Mouse (Mus musculus): Measurements from ENCODE around the gene Micu2. TPM values are rescaled to one million over a fixed set of nuclear protein-coding genes. Genes with fewer than 3 reads are reported as not detected.

Micu2 gene
- polyA plus RNA-seq (2015; fragmentation: Nextera tagmentation; extraction: Ambion mirVana): 74.1 and 74.9 TPM in 2 replicates

DNA sequence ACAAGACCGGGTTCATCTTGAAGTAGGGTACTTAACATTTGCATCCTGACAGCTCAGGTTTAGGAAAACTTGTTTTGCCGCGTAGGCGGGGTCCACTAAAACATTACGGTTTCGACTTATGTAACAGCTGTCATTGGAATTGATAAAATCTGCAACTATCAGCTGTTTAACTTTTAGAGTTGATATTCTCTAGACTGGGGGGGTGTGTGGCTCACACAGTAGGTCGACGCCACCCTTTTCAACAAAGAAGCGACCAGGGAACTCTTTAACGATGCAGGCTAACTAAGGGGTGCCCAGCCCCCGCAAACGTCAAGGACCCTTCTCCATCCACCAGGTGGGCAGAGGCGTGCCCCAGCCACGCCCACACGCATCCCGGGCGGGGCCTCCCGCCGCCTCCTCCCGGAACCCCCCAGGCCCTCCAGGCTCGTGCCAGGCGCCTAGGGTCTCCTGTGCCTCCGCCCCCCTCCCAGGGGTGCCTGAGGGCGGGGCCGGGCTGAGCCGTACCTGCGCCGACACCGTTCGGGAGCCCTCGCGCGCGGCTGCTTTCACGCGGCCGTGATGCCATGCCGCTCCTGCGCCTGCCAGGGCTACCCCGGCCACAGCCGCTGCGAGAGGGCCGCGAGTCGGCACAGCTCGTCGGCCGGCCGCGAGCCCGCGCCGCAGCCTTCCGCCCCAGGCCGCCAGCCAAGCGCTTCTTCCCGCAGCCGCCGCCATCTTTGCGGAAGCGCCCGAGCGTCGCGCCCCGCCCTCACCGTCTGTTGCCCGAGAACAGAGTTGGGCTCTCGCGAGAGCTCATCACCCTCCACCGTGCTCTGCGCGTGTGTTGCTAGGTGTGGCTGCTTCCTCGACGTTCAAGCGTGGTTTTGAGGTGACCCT is at the start of gene Micu2:
Gene Micu2 (minus strand): TSS at position 737 of the 876 bp plus-strand sequence.
- H3K4me1 ChIP-seq (replicated peaks; ENCODE audit: control insufficient read depth, insufficient read depth, low read length): peaks cover 3% of the 10 kb centered on the region; the same call in 1 of the 2 replicates
- peak within 1 kb of the TSS; percentile 82 for H3K9ac ChIP-seq (ENCODE audit: low read length)
- H3K9me3 ChIP-seq (ENCODE audit: control insufficient read depth, low read length): no peaks in the 10 kb centered on the region; the same call in 1 of the 2 replicates
- H3K36me3 ChIP-seq (ENCODE audit: control insufficient read depth, insufficient read depth, low read length): no peaks in the 10 kb centered on the region
- peak within 1 kb of the TSS; percentile 79 for H3K4me2 ChIP-seq (ENCODE audit: low read depth, low read length)
- WGBS: 1% methylated on average over 68 of the region's 76 CpGs
- H3K27me3 ChIP-seq (ENCODE audit: control insufficient read depth, insufficient read depth, low read depth, low read length): no peaks in the 10 kb centered on the region
- peak within 1 kb of the TSS; percentile 57 for H3K27ac ChIP-seq (ENCODE audit: low read length)
- H3K4me3 ChIP-seq (ENCODE audit: low read length): peak within 1 kb of the TSS; percentile 83
- peak; percentile 97 for ATAC-seq (ENCODE audit: low read depth)

DNA sequence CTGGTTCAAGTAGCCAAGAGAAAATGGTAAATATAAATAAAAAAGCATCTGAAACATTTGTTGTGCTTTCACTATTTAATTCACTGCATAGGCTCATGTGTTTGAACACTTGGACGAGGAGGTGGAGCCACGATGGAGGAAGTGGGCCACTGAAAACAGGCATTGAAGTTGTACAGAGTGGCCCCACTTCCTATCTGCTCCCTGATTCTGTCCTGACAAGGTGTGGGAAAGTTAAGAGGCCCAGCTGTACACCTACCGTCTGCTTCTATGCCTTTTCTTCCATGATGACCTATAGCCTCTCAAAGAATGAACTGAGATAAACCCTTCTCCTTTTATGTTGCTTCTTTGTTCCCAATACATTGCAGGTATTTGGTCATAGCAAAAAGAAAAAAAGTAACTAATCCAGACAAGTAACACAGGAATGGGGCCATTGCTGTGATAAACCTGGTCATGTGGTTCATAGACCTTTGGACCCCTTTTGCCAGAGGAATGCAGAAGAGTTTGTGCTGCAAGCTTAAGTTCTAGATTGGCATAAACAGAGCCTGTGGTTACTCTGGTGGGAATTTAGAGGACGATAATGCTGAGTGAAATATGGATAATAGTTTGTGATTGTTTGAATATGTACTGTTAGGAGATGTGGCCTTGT is 47.7 kb upstream of the Micu2 start:
- H3K36me3 ChIP-seq (ENCODE audit: control insufficient read depth, insufficient read depth, low read length): no peaks in the 10 kb centered on the region
- no peak overlapping the region for H3K9ac ChIP-seq (ENCODE audit: low read length)
- no peak overlapping the region for H3K4me2 ChIP-seq (ENCODE audit: low read depth, low read length)
- WGBS: 45% methylated on average over 4 of the region's 4 CpGs
- no peaks in the 10 kb centered on the region for H3K4me1 ChIP-seq (replicated peaks; ENCODE audit: control insufficient read depth, insufficient read depth, low read length)
- H3K27me3 ChIP-seq (ENCODE audit: control insufficient read depth, insufficient read depth, low read depth, low read length): no peaks in the 10 kb centered on the region
- no peak overlapping the region for H3K4me3 ChIP-seq (ENCODE audit: low read length)
- no peaks in the 10 kb centered on the region for H3K9me3 ChIP-seq (ENCODE audit: control insufficient read depth, low read length)
- H3K27ac ChIP-seq (ENCODE audit: low read length): no peak overlapping the region
- no peak for ATAC-seq (ENCODE audit: low read depth)

DNA sequence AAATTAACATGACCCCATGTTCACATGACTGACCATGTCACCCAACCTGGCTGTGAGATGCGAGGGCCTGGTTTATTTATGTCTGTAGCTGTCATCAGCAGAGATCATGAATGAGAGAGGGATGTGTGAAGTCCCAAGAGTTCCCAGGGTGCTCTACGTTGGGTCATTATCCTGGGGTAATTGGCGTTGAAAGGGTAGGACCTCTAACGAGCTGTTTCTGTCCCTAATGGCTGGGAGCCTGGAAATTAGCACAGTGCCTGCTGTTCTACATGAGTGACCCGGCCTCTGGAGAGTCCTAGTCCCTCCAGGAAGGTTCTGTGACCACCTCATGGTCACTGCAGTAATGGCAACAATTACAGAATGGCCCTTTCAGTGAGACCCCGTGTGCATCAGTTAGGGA is 37.1 kb upstream of the Micu2 start:
- Histone ChIP-seq H3K4me2 (ENCODE audit: low read depth, low read length) (no peak overlapping the region), H3K4me3 (ENCODE audit: low read length) (no peak overlapping the region), H3K27me3 (ENCODE audit: control insufficient read depth, insufficient read depth, low read depth, low read length) (no peaks in the 10 kb centered on the region), H3K27ac (ENCODE audit: low read length) (no peak overlapping the region), H3K9ac (ENCODE audit: low read length) (no peak overlapping the region), H3K36me3 (ENCODE audit: control insufficient read depth, insufficient read depth, low read length) (no peaks in the 10 kb centered on the region), H3K9me3 (ENCODE audit: control insufficient read depth, low read length) (no peaks in the 10 kb centered on the region), H3K4me1 (replicated peaks; ENCODE audit: control insufficient read depth, insufficient read depth, low read length) (no peaks in the 10 kb centered on the region)
- no peak for ATAC-seq (ENCODE audit: low read depth)
- 53% methylated on average over 6 of the region's 6 CpGs for WGBS

DNA sequence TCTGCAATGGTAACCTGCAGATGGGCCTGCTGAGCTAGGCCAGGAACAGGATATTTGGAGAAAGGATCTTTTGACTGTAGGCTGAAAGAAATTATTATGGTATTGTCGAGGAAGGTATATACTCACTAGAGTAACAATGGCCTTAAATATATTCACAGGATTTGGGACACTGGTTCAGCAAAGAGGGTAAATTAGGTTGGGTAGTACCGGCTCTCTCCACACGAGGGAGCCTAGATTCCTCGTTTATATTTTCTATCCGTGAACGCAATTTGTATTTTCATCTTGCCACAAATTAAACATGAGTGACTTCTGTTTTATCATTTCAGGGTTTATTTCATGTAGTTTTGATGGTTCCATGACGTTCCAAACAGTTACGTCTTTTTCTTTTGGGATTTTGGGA is 35.5 kb upstream of the Micu2 start:
- Histone ChIP-seq H3K27ac (ENCODE audit: low read length) (no peak overlapping the region), H3K9ac (ENCODE audit: low read length) (no peak overlapping the region), H3K36me3 (ENCODE audit: control insufficient read depth, insufficient read depth, low read length) (no peaks in the 10 kb centered on the region), H3K4me1 (replicated peaks; ENCODE audit: control insufficient read depth, insufficient read depth, low read length) (no peaks in the 10 kb centered on the region), H3K9me3 (ENCODE audit: control insufficient read depth, low read length) (no peaks in the 10 kb centered on the region), H3K4me2 (ENCODE audit: low read depth, low read length) (no peak overlapping the region), H3K4me3 (ENCODE audit: low read length) (no peak overlapping the region), H3K27me3 (ENCODE audit: control insufficient read depth, insufficient read depth, low read depth, low read length) (no peaks in the 10 kb centered on the region)
- 6% methylated on average over 8 of the region's 8 CpGs for WGBS
- no peak for ATAC-seq (ENCODE audit: low read depth)

DNA sequence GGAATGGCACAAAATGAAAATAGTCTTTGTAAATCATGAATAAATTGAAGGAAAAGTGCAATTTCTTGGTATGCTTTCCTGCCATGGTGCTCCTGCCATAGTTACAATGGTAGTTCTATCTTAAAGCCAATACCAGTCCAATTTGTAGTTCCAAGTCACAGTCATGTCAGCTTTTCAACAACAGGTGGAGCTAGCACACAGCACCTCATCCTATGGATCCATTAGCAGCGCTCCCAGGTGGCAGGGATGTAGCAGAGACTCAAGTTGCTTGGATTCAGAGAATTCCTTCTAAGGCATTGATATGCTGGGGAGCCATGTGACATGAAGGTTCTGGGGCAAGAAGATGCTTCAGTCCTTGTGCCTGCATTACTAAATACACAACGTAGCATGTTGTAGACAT is 19.8 kb upstream of the Micu2 start:
- Histone ChIP-seq H3K36me3 (ENCODE audit: control insufficient read depth, insufficient read depth, low read length) (no peaks in the 10 kb centered on the region), H3K4me1 (replicated peaks; ENCODE audit: control insufficient read depth, insufficient read depth, low read length) (no peaks in the 10 kb centered on the region), H3K4me3 (ENCODE audit: low read length) (no peak overlapping the region), H3K27ac (ENCODE audit: low read length) (no peak overlapping the region), H3K27me3 (ENCODE audit: control insufficient read depth, insufficient read depth, low read depth, low read length) (no peaks in the 10 kb centered on the region), H3K4me2 (ENCODE audit: low read depth, low read length) (no peak overlapping the region), H3K9me3 (ENCODE audit: control insufficient read depth, low read length) (no peaks in the 10 kb centered on the region), H3K9ac (ENCODE audit: low read length) (no peak overlapping the region)
- no peak for ATAC-seq (ENCODE audit: low read depth)
- WGBS: 36% methylated on average over 2 of the region's 2 CpGs

DNA sequence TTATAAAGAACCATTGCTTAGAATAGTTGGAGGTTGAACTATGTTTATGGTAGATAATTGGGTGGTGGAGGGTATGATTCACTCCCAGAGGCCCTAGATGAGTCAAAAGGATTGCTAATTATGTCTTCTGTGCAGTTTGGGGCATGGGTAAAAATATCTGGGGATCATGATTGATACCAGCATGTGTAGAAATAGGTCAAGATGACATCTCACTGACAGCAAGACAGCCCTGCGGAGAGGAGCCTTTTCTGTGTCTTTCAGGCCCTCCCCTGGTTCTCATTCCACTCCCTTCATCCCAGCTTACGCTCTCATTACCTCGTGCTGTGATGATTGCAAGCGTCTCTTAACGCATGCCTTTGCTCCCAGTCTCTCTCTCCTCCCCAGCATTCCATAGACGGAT is 4.8 kb upstream of the Micu2 start:
- Histone ChIP-seq H3K36me3 (ENCODE audit: control insufficient read depth, insufficient read depth, low read length) (no peaks in the 10 kb centered on the region), H3K27ac (ENCODE audit: low read length) (no peak overlapping the region), H3K9ac (ENCODE audit: low read length) (no peak overlapping the region), H3K27me3 (ENCODE audit: control insufficient read depth, insufficient read depth, low read depth, low read length) (no peaks in the 10 kb centered on the region), H3K4me3 (ENCODE audit: low read length) (no peak overlapping the region), H3K4me2 (ENCODE audit: low read depth, low read length) (no peak overlapping the region), H3K9me3 (ENCODE audit: control insufficient read depth, low read length) (no peaks in the 10 kb centered on the region; the same call in 1 of the 2 replicates), H3K4me1 (replicated peaks; ENCODE audit: control insufficient read depth, insufficient read depth, low read length) (peaks cover 3% of the 10 kb centered on the region; the same call in 1 of the 2 replicates)
- 46% methylated on average over 6 of the region's 6 CpGs for WGBS
- no peak for ATAC-seq (ENCODE audit: low read depth)

DNA sequence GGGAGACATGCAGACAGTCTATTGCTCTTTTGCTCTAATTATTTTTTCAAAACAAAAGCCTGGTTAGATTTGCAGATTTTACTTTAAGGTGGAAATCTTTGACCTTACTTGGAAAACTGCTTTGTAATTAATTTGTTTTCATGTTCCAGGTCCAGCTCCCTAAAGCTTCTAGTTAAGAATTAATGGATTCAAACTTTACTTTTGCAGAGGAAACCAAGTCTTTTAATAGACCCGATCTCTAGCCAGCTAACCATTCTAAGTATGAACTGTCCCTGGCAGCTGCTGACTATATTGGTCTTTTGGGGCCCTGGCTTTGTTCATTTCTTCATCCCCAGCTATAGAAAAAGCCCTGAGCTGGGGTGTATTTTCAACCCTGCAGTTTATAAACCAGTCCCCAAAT is 3.1 kb upstream of the Micu2 start:
- Histone ChIP-seq H3K4me2 (ENCODE audit: low read depth, low read length) (no peak overlapping the region), H3K27me3 (ENCODE audit: control insufficient read depth, insufficient read depth, low read depth, low read length) (no peaks in the 10 kb centered on the region), H3K4me3 (ENCODE audit: low read length) (no peak overlapping the region), H3K36me3 (ENCODE audit: control insufficient read depth, insufficient read depth, low read length) (no peaks in the 10 kb centered on the region), H3K27ac (ENCODE audit: low read length) (no peak overlapping the region), H3K9ac (ENCODE audit: low read length) (no peak overlapping the region), H3K4me1 (replicated peaks; ENCODE audit: control insufficient read depth, insufficient read depth, low read length) (peaks cover 3% of the 10 kb centered on the region; the same call in 1 of the 2 replicates), H3K9me3 (ENCODE audit: control insufficient read depth, low read length) (no peaks in the 10 kb centered on the region; the same call in 1 of the 2 replicates)
- ATAC-seq (ENCODE audit: low read depth): no peak
- WGBS: 90% methylated on average over 1 of the region's 1 CpGs

DNA sequence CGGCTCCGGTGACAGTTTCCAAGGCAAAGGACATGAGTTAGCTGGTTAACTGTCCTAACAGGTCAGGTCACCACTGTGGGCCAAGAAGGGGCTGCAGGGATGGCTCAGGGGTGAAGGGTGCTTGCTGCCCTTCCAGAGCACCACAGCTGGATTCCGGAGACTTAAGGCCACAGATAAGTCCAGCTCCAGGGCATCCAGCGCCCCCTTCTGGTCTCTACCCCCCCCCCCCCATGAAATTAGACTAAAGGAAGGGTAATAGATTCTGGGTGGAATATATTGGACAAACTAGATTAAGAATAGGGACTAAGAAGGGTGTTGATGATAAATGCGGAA is 306 bp upstream of the Micu2 start:
- H3K9ac ChIP-seq (ENCODE audit: low read length): peak overlapping the region; percentile 82
- H3K4me1 ChIP-seq (replicated peaks; ENCODE audit: control insufficient read depth, insufficient read depth, low read length): peaks cover 3% of the 10 kb centered on the region; the same call in 1 of the 2 replicates
- no peaks in the 10 kb centered on the region for H3K36me3 ChIP-seq (ENCODE audit: control insufficient read depth, insufficient read depth, low read length)
- peak overlapping the region; percentile 4; the same call in 1 of the 2 replicates for H3K27ac ChIP-seq (ENCODE audit: low read length)
- H3K9me3 ChIP-seq (ENCODE audit: control insufficient read depth, low read length): no peaks in the 10 kb centered on the region; the same call in 1 of the 2 replicates
- H3K27me3 ChIP-seq (ENCODE audit: control insufficient read depth, insufficient read depth, low read depth, low read length): no peaks in the 10 kb centered on the region
- ATAC-seq (ENCODE audit: low read depth): no peak
- 34% methylated on average over 5 of the region's 5 CpGs for WGBS
- H3K4me2 ChIP-seq (ENCODE audit: low read depth, low read length): peak overlapping the region; percentile 79
- peak overlapping the region; percentile 83 for H3K4me3 ChIP-seq (ENCODE audit: low read length)

DNA sequence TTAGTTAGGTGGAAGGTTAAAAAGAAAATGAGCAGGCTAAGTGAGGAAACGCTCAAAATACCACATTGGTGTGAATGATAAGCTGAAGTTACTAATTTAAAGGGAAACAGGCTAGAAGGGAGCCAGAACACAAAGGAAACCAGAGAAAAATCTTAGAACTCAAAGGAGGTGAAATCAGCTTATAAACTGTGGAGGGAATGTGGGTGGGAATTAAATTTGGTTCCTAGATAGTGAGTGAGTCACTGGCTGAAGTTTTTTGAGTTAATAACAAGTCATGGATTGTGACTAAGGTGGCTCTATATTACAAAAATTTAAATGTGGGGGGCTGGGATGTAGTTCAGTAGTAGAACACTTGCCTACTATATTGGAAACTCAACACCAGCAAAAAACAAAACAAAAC is 1.6 kb downstream of the Micu2 start:
- ATAC-seq (ENCODE audit: low read depth): no peak
- no peak overlapping the region for H3K9ac ChIP-seq (ENCODE audit: low read length)
- H3K27me3 ChIP-seq (ENCODE audit: control insufficient read depth, insufficient read depth, low read depth, low read length): no peaks in the 10 kb centered on the region
- H3K27ac ChIP-seq (ENCODE audit: low read length): no peak overlapping the region
- no peak overlapping the region for H3K4me3 ChIP-seq (ENCODE audit: low read length)
- no peak overlapping the region for H3K4me2 ChIP-seq (ENCODE audit: low read depth, low read length)
- WGBS: 46% methylated on average over 1 of the region's 1 CpGs
- H3K36me3 ChIP-seq (ENCODE audit: control insufficient read depth, insufficient read depth, low read length): 0 out of 2 replicates have a peak, but pooled peaks cover 3% of the 10 kb centered on the region
- no peaks in the 10 kb centered on the region; the same call in 1 of the 2 replicates for H3K9me3 ChIP-seq (ENCODE audit: control insufficient read depth, low read length)
- peaks cover 3% of the 10 kb centered on the region; the same call in 1 of the 2 replicates for H3K4me1 ChIP-seq (replicated peaks; ENCODE audit: control insufficient read depth, insufficient read depth, low read length)
